Mouse (Mus musculus) NIH3T3 (cell line): ENCODE data around the gene Igfbp7.
"Not testable (repeated sequence)": the region's sequence is repeated elsewhere in the genome, so short reads cannot be mapped to it uniquely, and the experiment has no call there.

Source experiments
- DNase-seq: peaks from one replicate; pipeline ENCODE4 v3.0.0-alpha.2; 2012; ENCODE audit warnings: low read depth

Igfbp7 gene

GRCm38 (mm10) chr5:77407341-77408298 is at the start of gene Igfbp7:
Gene Igfbp7 (minus strand): TSS chr5:77408041.
- peak; percentile 89 for DNase-seq

- DNase-seq, result no peak
Observed at GRCm38 (mm10) chr5:77452103-77452502, 44.3 kb upstream of the Igfbp7 start.

DNA sequence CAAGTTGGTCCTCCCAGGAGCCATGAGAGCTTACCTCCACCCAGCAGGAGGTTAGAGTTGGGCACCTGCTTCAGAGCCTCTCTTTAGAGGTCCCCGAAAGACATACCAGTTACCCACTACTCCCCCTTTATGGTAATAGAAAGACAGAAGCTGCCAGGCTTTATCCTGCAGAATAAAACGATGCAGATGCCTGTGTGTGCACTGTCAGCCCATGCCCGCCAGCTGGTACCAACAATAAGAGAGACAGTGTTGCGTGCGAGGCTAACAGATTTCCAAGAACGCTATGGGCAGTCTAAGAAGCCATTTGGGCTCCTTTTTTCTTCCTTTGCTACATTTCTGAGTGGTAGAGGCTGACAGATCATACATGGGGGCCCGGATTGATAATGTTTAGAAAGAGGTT is 41.7 kb upstream of the Igfbp7 start:
- no peak for DNase-seq

DNA sequence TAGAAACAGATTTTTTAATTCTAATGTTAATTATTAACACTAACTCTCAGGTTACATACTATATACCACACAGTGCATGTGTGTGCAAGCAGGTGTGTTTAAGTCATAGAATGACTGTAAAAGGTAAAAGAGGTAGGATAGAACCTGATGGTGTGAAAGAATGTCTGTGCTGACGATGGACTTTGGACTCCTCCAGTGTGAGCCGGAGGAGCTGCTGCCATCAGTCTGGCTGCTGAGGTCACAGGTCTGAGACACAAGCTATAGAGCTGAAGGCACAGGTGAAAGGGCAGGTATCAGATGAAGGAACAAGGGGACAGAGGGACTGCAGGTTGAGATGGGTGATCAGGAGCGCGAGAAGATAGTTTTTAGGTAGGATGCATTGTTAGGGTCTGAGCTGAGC is 37.6 kb upstream of the Igfbp7 start:
- no peak for DNase-seq

DNA sequence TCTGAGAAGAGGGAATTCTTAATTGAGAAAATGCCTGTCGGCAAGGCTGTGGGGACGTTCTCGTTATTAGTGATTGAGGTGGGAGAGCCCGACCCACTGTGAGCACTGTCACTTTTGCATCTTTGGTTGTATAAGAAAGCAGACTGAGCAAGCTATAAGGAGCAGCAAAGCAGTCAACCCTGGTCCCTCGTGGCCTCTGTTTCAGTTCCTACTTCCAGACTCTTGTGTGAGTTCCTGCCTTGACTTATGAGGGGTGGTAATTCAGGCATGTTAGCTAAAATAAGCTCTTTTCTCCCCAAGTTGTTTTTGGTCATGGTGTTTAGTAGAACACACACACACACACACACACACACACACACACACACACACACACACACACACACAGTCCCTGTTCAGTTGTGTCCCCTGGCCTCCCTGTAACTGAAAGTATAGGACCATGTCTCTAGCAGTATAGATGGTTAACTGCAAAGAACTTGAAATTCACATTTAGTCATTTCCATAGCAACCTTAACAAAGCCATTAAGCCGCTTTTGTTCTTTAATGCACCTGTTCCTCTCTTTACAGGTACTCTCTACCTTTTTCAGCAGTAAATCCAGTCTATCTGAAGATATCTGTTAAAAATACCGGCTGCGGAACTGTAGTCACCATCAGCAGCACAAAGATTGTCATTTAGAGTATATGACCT is 36.2 kb upstream of the Igfbp7 start:
- DNase-seq, result no peak

- DNase-seq, result no peak
Observed at GRCm38 (mm10) chr5:77442856-77443623, 35.2 kb upstream of the Igfbp7 start.

DNA sequence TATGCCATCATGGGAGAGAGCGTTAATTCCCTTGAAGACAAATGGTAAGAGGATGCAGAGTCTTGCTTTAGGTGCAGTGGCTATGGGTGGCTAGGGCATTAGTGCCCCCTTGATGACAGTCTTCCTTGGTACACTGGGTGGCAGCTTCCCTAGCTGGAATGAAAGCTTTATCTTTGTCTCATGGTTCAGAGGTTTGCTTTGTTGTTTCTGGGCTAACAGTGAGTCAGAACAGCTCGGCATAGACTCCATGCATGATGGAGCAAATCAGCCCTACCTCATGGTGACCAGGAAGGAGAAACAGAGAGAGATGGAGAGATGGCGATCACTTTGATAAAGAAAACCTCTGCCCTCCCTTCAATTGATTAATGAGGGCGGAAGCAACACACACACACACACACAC is 28.5 kb upstream of the Igfbp7 start:
- DNase-seq, result no peak

- no peak for DNase-seq
Observed at GRCm38 (mm10) chr5:77434060-77434459, 26.2 kb upstream of the Igfbp7 start.

DNA sequence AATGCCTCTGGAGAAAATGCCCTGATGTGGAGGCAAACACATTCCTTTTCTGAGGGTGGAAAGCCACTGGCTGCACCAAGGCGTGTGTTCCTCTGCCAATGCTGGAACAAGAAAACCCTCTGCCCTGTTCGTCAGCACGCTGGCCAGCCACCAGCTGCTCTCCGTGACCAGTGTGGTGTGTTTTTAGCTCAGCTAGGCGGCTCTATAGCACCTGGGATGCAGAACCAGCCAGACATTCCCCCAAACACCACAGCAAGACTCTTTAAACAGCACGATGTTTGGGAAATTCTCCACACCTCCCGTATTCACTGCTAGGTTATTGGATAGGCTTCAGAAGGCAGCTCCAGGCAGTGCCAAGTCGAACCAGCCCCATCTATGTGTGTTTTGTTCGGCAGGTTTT is 25.7 kb upstream of the Igfbp7 start:
- peak; percentile 10 for DNase-seq

GRCm38 (mm10) chr5:77433119-77433518 is 25.3 kb upstream of the Igfbp7 start:
- no peak for DNase-seq

GRCm38 (mm10) chr5:77432446-77432845 is 24.6 kb upstream of the Igfbp7 start:
- no peak for DNase-seq

- DNase-seq, result no peak
Observed at GRCm38 (mm10) chr5:77431068-77431467, 23.2 kb upstream of the Igfbp7 start.

GRCm38 (mm10) chr5:77430471-77430870 is 22.6 kb upstream of the Igfbp7 start:
- no peak for DNase-seq

DNA sequence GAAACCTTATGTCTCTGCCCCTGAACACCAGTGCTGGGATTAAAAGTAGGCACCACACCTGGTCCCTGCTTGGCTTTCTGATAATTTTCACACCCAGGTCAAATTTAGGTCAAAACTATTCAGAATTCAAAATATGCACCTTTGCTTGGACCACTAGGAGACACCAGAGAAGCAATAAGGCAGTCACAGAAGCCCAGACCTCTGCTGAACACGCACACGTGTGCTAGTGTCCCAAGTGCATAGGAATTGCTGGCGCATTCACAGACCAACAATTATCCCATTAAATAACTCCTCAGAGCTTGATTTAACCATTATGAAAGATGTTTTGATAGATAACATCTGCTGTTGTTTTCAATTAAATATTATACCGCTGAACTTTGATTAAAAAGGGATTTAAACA is 22.2 kb upstream of the Igfbp7 start:
- no peak for DNase-seq

DNA sequence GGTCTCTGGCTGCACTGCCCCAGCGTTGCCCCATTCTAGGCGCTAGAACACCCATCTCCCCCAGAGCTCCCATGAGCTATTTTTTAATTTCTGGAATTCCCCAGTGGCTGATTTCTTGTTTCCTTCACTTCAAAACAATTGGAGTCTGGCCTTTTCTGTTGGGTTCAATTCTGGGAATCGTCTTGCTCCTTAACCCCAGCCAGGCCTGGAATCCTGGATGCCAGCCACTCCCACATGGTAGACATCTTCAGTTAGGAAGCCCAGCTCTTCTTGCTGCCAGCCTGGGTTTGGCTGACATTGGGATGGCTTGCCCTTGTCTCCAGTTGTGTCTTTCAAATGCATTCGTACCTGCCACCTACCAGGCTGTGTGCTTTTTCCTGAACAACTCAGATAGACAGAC is 20.7 kb upstream of the Igfbp7 start:
- DNase-seq, result no peak

- DNase-seq, result no peak
Observed at GRCm38 (mm10) chr5:77427986-77428385, 20.1 kb upstream of the Igfbp7 start.

GRCm38 (mm10) chr5:77425721-77426500 is 18.1 kb upstream of the Igfbp7 start:
- no peak for DNase-seq

DNA sequence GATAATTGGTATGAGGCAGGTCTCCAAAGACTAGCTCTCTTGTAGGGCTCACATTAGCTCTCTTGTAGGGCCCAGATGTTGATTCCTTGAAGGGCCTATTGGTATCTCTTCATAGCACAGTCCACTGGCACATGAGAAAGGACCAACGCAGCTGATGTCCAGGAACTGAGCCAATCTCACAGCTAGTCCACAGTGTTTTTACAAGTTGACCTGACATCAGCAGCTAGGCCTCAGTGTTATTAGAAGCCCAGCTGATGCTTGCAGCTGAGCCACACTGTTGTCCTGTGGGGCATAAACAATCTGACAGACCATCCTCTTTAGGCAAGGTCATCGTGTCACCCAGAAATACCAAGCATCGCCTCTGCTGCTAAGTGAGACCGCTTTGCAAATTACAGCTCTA is 11.7 kb upstream of the Igfbp7 start:
- DNase-seq, result not testable (repeated sequence)

DNA sequence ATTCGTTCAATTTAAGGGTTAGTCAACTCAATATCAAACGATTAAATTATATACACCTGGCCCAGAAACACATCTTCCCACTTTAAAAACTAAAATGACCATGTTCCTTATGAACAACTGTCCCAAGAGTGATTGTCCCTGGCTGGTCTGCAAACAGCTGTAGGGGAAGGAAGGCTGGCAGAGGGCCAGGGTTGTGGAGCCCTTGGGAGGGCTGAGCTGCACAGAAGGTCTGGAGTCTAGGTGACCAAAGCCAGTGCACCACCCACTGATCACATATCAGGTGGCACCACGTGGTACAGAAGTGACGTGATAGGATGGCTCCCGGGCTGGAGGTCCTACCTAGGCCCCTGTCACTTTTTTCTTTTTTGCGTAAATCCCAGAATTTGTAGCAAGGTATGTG is 8.2 kb upstream of the Igfbp7 start:
- no peak for DNase-seq

DNA sequence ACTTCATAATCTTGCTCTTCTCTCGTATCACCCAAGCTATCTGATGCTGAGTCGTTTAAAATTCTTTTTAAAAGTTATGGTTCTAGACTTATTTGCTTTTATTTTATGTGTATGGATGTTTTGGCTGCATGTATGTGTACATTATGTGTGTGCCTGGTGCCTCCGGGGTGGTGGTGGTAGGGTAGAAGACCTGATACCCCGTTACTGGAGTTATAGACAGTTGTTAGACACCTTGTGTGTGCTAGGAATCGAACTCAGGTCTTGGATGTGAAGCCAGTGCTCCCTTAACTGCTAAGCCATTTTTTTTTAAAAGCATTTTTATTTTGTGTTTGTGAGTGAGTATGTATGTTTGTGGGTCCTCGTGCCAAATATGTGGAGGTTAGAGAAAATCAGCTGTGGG is 689 bp upstream of the Igfbp7 start:
- DNase-seq, result no peak

DNA sequence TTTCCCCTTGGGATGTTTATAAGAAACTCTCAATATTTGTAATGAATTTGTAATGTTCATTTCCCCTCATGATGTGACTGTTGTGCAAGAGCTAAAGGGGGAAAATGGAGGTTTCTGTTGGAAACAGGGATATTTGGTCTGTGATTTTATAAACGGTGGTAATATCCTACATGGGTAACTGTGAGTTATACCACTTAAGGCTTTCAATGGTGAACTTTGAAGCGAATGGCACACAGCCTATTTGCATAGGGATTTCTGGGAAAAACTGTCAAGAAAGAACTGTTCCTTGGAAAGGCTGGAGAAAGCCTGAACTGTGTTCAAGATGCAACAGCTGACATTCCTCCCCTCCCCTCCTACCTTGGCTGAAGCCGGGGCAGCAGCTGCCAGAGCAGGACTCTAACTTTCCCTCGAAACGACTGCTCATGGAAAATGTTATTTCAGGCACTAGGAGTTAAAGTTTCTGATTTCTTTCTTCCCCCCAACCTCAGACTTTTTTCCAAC is 1.4 kb downstream of the Igfbp7 start:
- peak; percentile 63 for DNase-seq
